Mouse (Mus musculus): ENCODE results near the gene Zfp106. TPM values are rescaled to one million over a fixed set of nuclear protein-coding genes. Genes with fewer than 3 reads are reported as not detected.

The Zfp106 gene
- polyA plus RNA-seq, 1 experiment from 2014 or later = 53.0 TPM

- H3K4me1 ChIP-seq (ENCODE audit: control insufficient read depth in 2 of 2, insufficient read depth in 2 of 2, low read length in 2 of 2) = peaks cover 29 to 41% of the 10 kb centered on the region in 2 experiments
- H3K4me3 ChIP-seq (ENCODE audit: control insufficient read depth in 1 of 2, insufficient read depth in 1 of 2, low read depth in 1 of 2, low read length in 2 of 2) = no peak overlapping the region
- WGBS = 67% methylated on average over 5 of the region's 5 CpGs
- H3K27me3 ChIP-seq (ENCODE audit: control insufficient read depth, insufficient read depth, low read length) = no peaks in the 10 kb centered on the region
- ATAC-seq (ENCODE audit: insufficient number of reproducible peaks, insufficient read depth, low FRiP score, low read depth) = no peak
- no peak overlapping the region for H3K4me2 ChIP-seq (ENCODE audit: low read length)
- peaks cover 48% of the 10 kb centered on the region for H3K36me3 ChIP-seq (ENCODE audit: control insufficient read depth, insufficient read depth, low read length)
- no peak overlapping the region for H3K27ac ChIP-seq (replicated peaks in 1 of 2; ENCODE audit: control insufficient read depth in 1 of 2, insufficient read depth in 1 of 2, low read depth in 2 of 2, low read length in 2 of 2)
- H3K9ac ChIP-seq (ENCODE audit: low read length) = no peak overlapping the region
- H3K9me3 ChIP-seq (ENCODE audit: control insufficient read depth, low read length) = no peaks in the 10 kb centered on the region; the same call in 1 of the 2 replicates
These were observed 59.7 kb downstream of the Zfp106 start for GRCm38 (mm10) chr2:120503992-120504391.

GRCm38 (mm10) chr2:120503094-120503493, 60.5 kb downstream of the Zfp106 start:
- Histone ChIP-seq H3K4me1 (ENCODE audit: control insufficient read depth in 2 of 2, insufficient read depth in 2 of 2, low read length in 2 of 2) (peaks cover 29 to 41% of the 10 kb centered on the region in 2 experiments), H3K27ac (replicated peaks in 1 of 2; ENCODE audit: control insufficient read depth in 1 of 2, insufficient read depth in 1 of 2, low read depth in 2 of 2, low read length in 2 of 2) (no peak overlapping the region), H3K4me3 (ENCODE audit: control insufficient read depth in 1 of 2, insufficient read depth in 1 of 2, low read depth in 1 of 2, low read length in 2 of 2) (no peak overlapping the region), H3K27me3 (ENCODE audit: control insufficient read depth, insufficient read depth, low read length) (no peaks in the 10 kb centered on the region), H3K9me3 (ENCODE audit: control insufficient read depth, low read length) (no peaks in the 10 kb centered on the region; the same call in 1 of the 2 replicates), H3K4me2 (ENCODE audit: low read length) (no peak overlapping the region), H3K9ac (ENCODE audit: low read length) (no peak overlapping the region), H3K36me3 (ENCODE audit: control insufficient read depth, insufficient read depth, low read length) (peaks cover 39% of the 10 kb centered on the region)
- 77% methylated on average over 6 of the region's 6 CpGs for WGBS
- no peak for ATAC-seq (ENCODE audit: insufficient number of reproducible peaks, insufficient read depth, low FRiP score, low read depth)

GRCm38 (mm10) chr2:120502605-120502990, 61.0 kb downstream of the Zfp106 start:
- ATAC-seq (ENCODE audit: insufficient number of reproducible peaks, insufficient read depth, low FRiP score, low read depth) = no peak
- Histone ChIP-seq H3K9me3 (ENCODE audit: control insufficient read depth, low read length) (no peaks in the 10 kb centered on the region; the same call in 1 of the 2 replicates), H3K27me3 (ENCODE audit: control insufficient read depth, insufficient read depth, low read length) (no peaks in the 10 kb centered on the region), H3K4me1 (ENCODE audit: control insufficient read depth in 2 of 2, insufficient read depth in 2 of 2, low read length in 2 of 2) (peaks cover 29 to 41% of the 10 kb centered on the region in 2 experiments), H3K4me2 (ENCODE audit: low read length) (no peak overlapping the region), H3K36me3 (ENCODE audit: control insufficient read depth, insufficient read depth, low read length) (peaks cover 36% of the 10 kb centered on the region), H3K27ac (replicated peaks in 1 of 2; ENCODE audit: control insufficient read depth in 1 of 2, insufficient read depth in 1 of 2, low read depth in 2 of 2, low read length in 2 of 2) (peak overlapping the region; percentile 16 to 24; a peak in 2 of 4 replicates), H3K9ac (ENCODE audit: low read length) (no peak overlapping the region), H3K4me3 (ENCODE audit: control insufficient read depth in 1 of 2, insufficient read depth in 1 of 2, low read depth in 1 of 2, low read length in 2 of 2) (no peak overlapping the region)
- WGBS = 24% methylated on average over 3 of the region's 3 CpGs

- Histone ChIP-seq H3K9me3 (ENCODE audit: control insufficient read depth, low read length) (no peaks in the 10 kb centered on the region; the same call in 1 of the 2 replicates), H3K27ac (replicated peaks in 1 of 2; ENCODE audit: control insufficient read depth in 1 of 2, insufficient read depth in 1 of 2, low read depth in 2 of 2, low read length in 2 of 2) (peak overlapping the region; percentile 16 to 33; a peak in 2 of 4 replicates), H3K9ac (ENCODE audit: low read length) (no peak overlapping the region), H3K27me3 (ENCODE audit: control insufficient read depth, insufficient read depth, low read length) (no peaks in the 10 kb centered on the region), H3K4me3 (ENCODE audit: control insufficient read depth in 1 of 2, insufficient read depth in 1 of 2, low read depth in 1 of 2, low read length in 2 of 2) (no peak overlapping the region), H3K4me2 (ENCODE audit: low read length) (no peak overlapping the region), H3K36me3 (ENCODE audit: control insufficient read depth, insufficient read depth, low read length) (peaks cover 31% of the 10 kb centered on the region), H3K4me1 (ENCODE audit: control insufficient read depth in 2 of 2, insufficient read depth in 2 of 2, low read length in 2 of 2) (peaks cover 29 to 41% of the 10 kb centered on the region in 2 experiments)
- WGBS = 58% methylated on average over 13 of the region's 13 CpGs
- no peak for ATAC-seq (ENCODE audit: insufficient number of reproducible peaks, insufficient read depth, low FRiP score, low read depth)
These were observed 61.6 kb downstream of the Zfp106 start for GRCm38 (mm10) chr2:120501931-120502604.

GRCm38 (mm10) chr2:120501136-120501918, 62.3 kb downstream of the Zfp106 start:
- WGBS = 49% methylated on average over 17 of the region's 17 CpGs
- H3K9ac ChIP-seq (ENCODE audit: low read length) = no peak overlapping the region
- H3K27ac ChIP-seq (replicated peaks in 1 of 2; ENCODE audit: control insufficient read depth in 1 of 2, insufficient read depth in 1 of 2, low read depth in 2 of 2, low read length in 2 of 2) = no peak overlapping the region
- H3K4me3 ChIP-seq (ENCODE audit: control insufficient read depth in 1 of 2, insufficient read depth in 1 of 2, low read depth in 1 of 2, low read length in 2 of 2) = no peak overlapping the region
- H3K36me3 ChIP-seq (ENCODE audit: control insufficient read depth, insufficient read depth, low read length) = peaks cover 28% of the 10 kb centered on the region
- peaks cover 34 to 47% of the 10 kb centered on the region in 2 experiments for H3K4me1 ChIP-seq (ENCODE audit: control insufficient read depth in 2 of 2, insufficient read depth in 2 of 2, low read length in 2 of 2)
- H3K27me3 ChIP-seq (ENCODE audit: control insufficient read depth, insufficient read depth, low read length) = no peaks in the 10 kb centered on the region
- no peak overlapping the region for H3K4me2 ChIP-seq (ENCODE audit: low read length)
- H3K9me3 ChIP-seq (ENCODE audit: control insufficient read depth, low read length) = no peaks in the 10 kb centered on the region; the same call in 1 of the 2 replicates
- ATAC-seq (ENCODE audit: insufficient number of reproducible peaks, insufficient read depth, low FRiP score, low read depth) = no peak

- 34% methylated on average over 6 of the region's 6 CpGs for whole genome bisulfite sequencing
- H3K4me3 ChIP-seq (ENCODE audit: control insufficient read depth in 1 of 2, insufficient read depth in 1 of 2, low read depth in 1 of 2, low read length in 2 of 2) = no peak overlapping the region
- no peaks in the 10 kb centered on the region for H3K9me3 ChIP-seq (ENCODE audit: control insufficient read depth, low read length)
- H3K27ac ChIP-seq (replicated peaks in 1 of 2; ENCODE audit: control insufficient read depth in 1 of 2, insufficient read depth in 1 of 2, low read depth in 2 of 2, low read length in 2 of 2) = peak overlapping the region; percentile 67 to 73
- peak; percentile 31; the same call in 1 of the 2 replicates for ATAC-seq (ENCODE audit: insufficient number of reproducible peaks, insufficient read depth, low FRiP score, low read depth)
- H3K9ac ChIP-seq (ENCODE audit: low read length) = peak overlapping the region; percentile 28
- peak overlapping the region; percentile 2; the same call in 1 of the 2 replicates for H3K4me2 ChIP-seq (ENCODE audit: low read length)
- no peaks in the 10 kb centered on the region for H3K27me3 ChIP-seq (ENCODE audit: control insufficient read depth, insufficient read depth, low read length)
- peaks cover 34 to 47% of the 10 kb centered on the region in 2 experiments for H3K4me1 ChIP-seq (ENCODE audit: control insufficient read depth in 2 of 2, insufficient read depth in 2 of 2, low read length in 2 of 2)
- peaks cover 15% of the 10 kb centered on the region for H3K36me3 ChIP-seq (ENCODE audit: control insufficient read depth, insufficient read depth, low read length)
These were observed 63.6 kb downstream of the Zfp106 start for GRCm38 (mm10) chr2:120499971-120500471.

GRCm38 (mm10) chr2:120496511-120496910, 67.1 kb downstream of the Zfp106 start:
- WGBS = 41% methylated on average over 3 of the region's 3 CpGs

More at GRCm38 (mm10) chr2:120496511-120496910, 67.1 kb downstream of the Zfp106 start:
- H3K9me3 ChIP-seq (ENCODE audit: control insufficient read depth, low read length) = no peaks in the 10 kb centered on the region
- H3K27me3 ChIP-seq (ENCODE audit: control insufficient read depth, insufficient read depth, low read length) = no peaks in the 10 kb centered on the region
- peaks cover 21 to 28% of the 10 kb centered on the region in 2 experiments for H3K4me1 ChIP-seq (ENCODE audit: control insufficient read depth in 2 of 2, insufficient read depth in 2 of 2, low read length in 2 of 2)
- no peak overlapping the region for H3K4me2 ChIP-seq (ENCODE audit: low read length)
- H3K4me3 ChIP-seq (ENCODE audit: control insufficient read depth in 1 of 2, insufficient read depth in 1 of 2, low read depth in 1 of 2, low read length in 2 of 2) = no peak overlapping the region
- no peaks in the 10 kb centered on the region for H3K36me3 ChIP-seq (ENCODE audit: control insufficient read depth, insufficient read depth, low read length)
- H3K9ac ChIP-seq (ENCODE audit: low read length) = no peak overlapping the region
- H3K27ac ChIP-seq (replicated peaks in 1 of 2; ENCODE audit: control insufficient read depth in 1 of 2, insufficient read depth in 1 of 2, low read depth in 2 of 2, low read length in 2 of 2) = peak overlapping the region in 1 of 2 experiments; percentile 30; a peak in 2 of 4 replicates
- ATAC-seq (ENCODE audit: insufficient number of reproducible peaks, insufficient read depth, low FRiP score, low read depth) = no peak

Data from heart, embryonic 14.5 days (tissue).